Mouse (Mus musculus) G1E (cell line): ENCODE measurements around the gene Hoxa3. TPM values are rescaled to one million over a fixed set of nuclear protein-coding genes. Genes with fewer than 3 reads are reported as not detected.

Experiments
- ATAC-seq: 2 replicates; pipeline ENCODE4 v1.8.0; 2016; ENCODE audit warnings: mild to moderate bottlenecking; ENCODE audit not compliant: insufficient number of reproducible peaks, poor library complexity, low FRiP score, severe bottlenecking; ENCODE audit errors: extremely low read depth
- DNase-seq: peaks from one replicate; pipeline ENCODE4 v3.0.0; 2012; ENCODE audit warnings: low spot score
- H3K27me3 ChIP-seq: 2 replicates; pipeline ENCODE4 v1.6.1; 2012; ENCODE audit warnings: mild to moderate bottlenecking, low read length, inconsistent platforms; ENCODE audit not compliant: insufficient read depth
- H3K36me3 ChIP-seq: replicated peaks from 2 replicates; pipeline ENCODE3; 2012; ENCODE audit warnings: mild to moderate bottlenecking, inconsistent platforms
- H3K4me1 ChIP-seq: 2 replicates; pipeline ENCODE4 v1.6.1; 2012; ENCODE audit warnings: low read depth, low read length, inconsistent platforms, mixed read lengths; ENCODE audit not compliant: insufficient read depth
- H3K4me3 ChIP-seq: 2 replicates; pipeline ENCODE4 v1.5.1; 2012; ENCODE audit warnings: low read depth, mild to moderate bottlenecking, inconsistent platforms, low read length, moderate library complexity, mixed read lengths
- H3K9me3 ChIP-seq: replicated peaks from 2 replicates; pipeline ENCODE4 v1.6.1; 2012; ENCODE audit warnings: inconsistent platforms
- CTCF ChIP-seq: IDR thresholded peaks from 2 replicates; pipeline ENCODE4 v1.5.1; 2012; ENCODE audit warnings: low read depth, low read length, inconsistent platforms, mixed read lengths
- GATA1 ChIP-seq: IDR thresholded peaks from 2 replicates; pipeline ENCODE4 v1.6.1; 2012; ENCODE audit warnings: borderline replicate concordance, low read length, inconsistent platforms, mixed read lengths
- GATA2 ChIP-seq: IDR thresholded peaks from 2 replicates; pipeline ENCODE4 v1.6.1; 2012; ENCODE audit warnings: low read depth, low read length, inconsistent platforms, borderline replicate concordance
- POLR2AphosphoS5 ChIP-seq: IDR thresholded peaks from 2 replicates; pipeline ENCODE4 v1.6.1; 2012; ENCODE audit warnings: low read depth, low read length, inconsistent platforms; ENCODE audit not compliant: insufficient replicate concordance
- TAL1 ChIP-seq: conservative IDR thresholded peaks from 2 replicates; pipeline ENCODE4 v1.6.1; 2012; ENCODE audit warnings: low read depth, low read length, inconsistent platforms, mixed read lengths
- polyA plus RNA-seq: library from polyadenylated mRNA; stranded (reverse); fragments of >175 nt; gene quantifications from 2 replicates; pipeline ENCODE4 v1.2.3, GENCODE M21; 2012
- total RNA-seq, 2 experiments: library from RNA; stranded (forward) in 1 of 2; stranded (reverse) in 1 of 2; fragments of 200-1000 nt in 1 of 2; fragments of >200 nt in 1 of 2; fragmentation: Nextera tagmentation in 1 of 2; gene quantifications; 2 replicates each; pipeline ENCODE4 v1.2.3; 2014 to 2017

Hoxa3 gene
- total and polyA plus RNA-seq, 3 experiments, result 0.16 TPM; not detected in 2

DNA sequence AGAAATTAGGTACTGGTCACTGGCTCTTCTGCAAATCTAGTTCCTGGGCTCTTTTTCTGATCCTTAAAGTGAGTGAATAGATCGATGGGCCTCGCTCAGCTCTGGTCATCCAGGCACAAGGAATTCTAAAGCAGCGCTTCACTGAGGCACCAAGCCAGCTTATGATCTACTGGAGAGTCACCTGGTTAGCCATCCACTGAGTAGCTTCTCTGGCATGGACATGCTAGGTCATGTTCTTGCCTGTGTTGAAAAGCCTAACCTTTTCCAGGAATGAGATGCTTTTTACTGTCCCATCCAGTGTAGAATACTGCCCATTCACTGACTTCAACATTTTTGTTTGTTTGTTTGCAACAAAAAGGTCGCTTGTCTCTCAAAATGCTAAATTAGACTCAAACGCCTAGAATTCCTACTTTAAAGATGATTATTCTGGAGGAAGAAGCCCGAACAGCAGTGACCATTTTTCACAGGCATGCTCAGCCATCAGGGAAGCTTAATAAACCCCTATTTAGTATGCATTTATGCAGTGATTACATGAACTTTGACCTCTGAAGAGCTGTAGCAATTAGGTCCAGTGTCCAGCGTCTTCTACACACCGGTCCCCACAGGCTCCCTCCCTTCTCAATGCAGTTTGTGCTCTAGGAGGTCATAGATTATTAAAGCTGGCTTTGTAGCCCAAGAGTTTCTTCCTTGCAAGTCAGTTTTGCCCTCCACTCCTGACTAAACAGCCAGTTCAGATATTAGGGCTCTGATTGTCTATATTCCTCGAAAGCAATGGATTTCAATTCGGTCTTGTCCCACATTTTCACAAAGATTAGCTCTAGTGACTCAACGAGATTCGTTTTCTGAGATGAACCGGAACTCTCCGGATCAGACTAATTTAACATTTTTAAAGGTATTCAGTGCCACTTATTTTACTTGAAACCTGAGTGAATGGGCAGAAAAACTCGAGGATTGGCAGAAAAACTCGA lies 60.6 kb downstream of the Hoxa3 start:
- H3K4me1 ChIP-seq, result no peaks in the 10 kb centered on the region
- H3K9me3 ChIP-seq, result no peaks in the 10 kb centered on the region
- H3K36me3 ChIP-seq, result no peaks in the 10 kb centered on the region
- H3K4me3 ChIP-seq, result no peak overlapping the region
- no peak for ATAC-seq
- TF ChIP-seq CTCF, result no peak
- TF ChIP-seq GATA1, result no peak
- TF ChIP-seq TAL1, result no peak
- TF ChIP-seq GATA2, result no peak
- no peak for TF ChIP-seq POLR2AphosphoS5
- no peak for DNase-seq
- peaks cover 12% of the 10 kb centered on the region for H3K27me3 ChIP-seq

DNA sequence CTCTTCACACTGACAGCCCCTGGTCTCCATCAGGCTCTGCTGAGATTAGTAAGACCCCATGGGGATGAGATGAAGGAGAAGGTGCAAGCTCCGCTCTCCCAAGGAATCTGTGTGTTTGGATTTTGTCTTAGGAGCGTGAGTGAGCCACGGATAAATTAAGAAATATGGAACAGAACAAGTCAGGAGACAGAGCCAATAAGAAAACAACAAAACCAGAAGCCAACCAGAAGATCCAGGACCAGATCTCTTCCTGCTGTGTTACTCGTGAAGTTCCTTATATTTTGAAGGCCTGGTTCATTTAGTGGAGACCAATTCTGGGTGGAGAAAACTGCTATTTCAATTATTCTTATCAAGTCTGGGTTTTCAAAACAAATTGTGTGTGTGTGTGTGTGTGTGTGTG lies 61.6 kb downstream of the Hoxa3 start:
- no peaks in the 10 kb centered on the region for H3K4me1 ChIP-seq
- TF ChIP-seq POLR2AphosphoS5 (no peak), GATA2 (no peak), CTCF (no peak), GATA1 (no peak), TAL1 (no peak)
- DNase-seq (no peak), ATAC-seq (no peak)
- peaks cover 9% of the 10 kb centered on the region for H3K27me3 ChIP-seq
- H3K36me3 ChIP-seq, result no peaks in the 10 kb centered on the region
- no peaks in the 10 kb centered on the region for H3K9me3 ChIP-seq
- no peak overlapping the region for H3K4me3 ChIP-seq

DNA sequence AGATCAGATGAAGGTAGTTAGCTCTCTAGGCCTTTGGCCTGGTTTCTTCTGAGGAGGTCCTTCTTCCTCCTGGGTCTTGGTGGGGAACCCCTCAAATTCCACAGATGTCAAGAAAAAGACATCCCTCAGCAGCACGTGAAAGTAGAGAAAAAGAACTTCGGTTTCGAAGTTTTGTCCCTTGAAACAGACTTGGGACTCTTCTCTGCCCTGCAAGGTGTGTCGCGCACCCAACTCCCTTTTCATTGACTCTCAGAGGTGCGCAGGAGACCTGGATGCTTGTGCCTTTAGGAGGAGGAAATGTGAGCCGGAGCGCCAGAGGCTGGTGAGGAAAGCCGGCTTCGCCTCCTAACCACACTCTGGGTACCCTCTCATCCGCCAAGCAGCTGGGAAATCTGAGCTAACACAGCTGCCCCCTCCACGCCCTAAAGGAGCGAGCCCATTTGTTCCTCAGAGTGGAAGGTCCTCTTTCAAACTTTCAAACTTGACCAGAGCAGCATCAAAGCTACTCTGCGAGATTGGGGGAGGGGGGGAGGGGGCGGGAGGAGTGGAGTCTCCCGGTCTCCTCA lies 62.7 kb downstream of the Hoxa3 start:
- TF ChIP-seq TAL1 (no peak), GATA2 (no peak), CTCF (no peak), POLR2AphosphoS5 (no peak)
- Histone ChIP-seq H3K9me3 (no peaks in the 10 kb centered on the region), H3K27me3 (peaks cover 9% of the 10 kb centered on the region), H3K4me1 (no peaks in the 10 kb centered on the region), H3K4me3 (no peak overlapping the region), H3K36me3 (no peaks in the 10 kb centered on the region)
- no peak for DNase-seq
- ATAC-seq, result no peak

DNA sequence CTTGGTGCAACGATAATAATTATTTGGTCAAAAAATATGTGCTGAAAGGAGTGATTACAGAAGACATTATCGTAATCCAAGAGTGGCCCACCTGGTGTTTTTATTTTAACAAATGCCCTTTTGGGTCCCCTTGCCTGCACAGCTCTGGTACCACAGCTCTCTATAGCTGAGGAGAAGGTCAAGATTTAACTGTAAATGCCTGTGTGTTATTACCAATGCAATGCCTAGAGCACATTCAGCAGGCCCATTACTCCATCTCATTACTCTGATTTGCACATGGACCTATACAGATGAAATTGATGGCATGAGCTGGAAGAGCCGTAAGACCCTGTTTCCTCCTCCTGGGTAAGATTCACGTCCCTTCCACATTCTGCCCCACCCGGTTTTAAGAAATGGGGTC lies 74.0 kb downstream of the Hoxa3 start:
- Histone ChIP-seq H3K36me3 (no peaks in the 10 kb centered on the region), H3K9me3 (no peaks in the 10 kb centered on the region), H3K27me3 (no peaks in the 10 kb centered on the region), H3K4me3 (no peak overlapping the region), H3K4me1 (no peaks in the 10 kb centered on the region)
- DNase-seq (no peak), ATAC-seq (no peak)
- TF ChIP-seq TAL1 (no peak), POLR2AphosphoS5 (no peak), CTCF (no peak), GATA1 (no peak), GATA2 (no peak)

DNA sequence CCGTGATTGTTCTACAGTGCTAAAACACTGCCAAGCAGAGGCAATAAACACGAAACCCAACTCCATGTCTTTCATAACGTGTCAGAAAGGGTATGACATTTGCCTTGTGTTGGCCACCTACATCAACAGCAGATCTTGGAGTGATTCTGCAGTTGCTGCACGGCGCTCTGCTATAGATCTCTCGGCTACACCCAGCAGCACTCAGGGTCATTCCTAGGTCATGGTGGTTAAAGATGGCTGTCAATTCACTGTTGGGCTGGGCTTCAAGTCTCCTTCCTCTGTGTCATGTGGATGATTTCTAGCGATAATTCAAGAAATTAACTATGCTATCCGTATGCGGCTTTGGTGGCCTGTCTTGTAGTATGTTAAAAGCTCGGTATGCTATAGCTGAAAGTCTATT lies 74.6 kb downstream of the Hoxa3 start:
- no peak for TF ChIP-seq CTCF

DNA sequence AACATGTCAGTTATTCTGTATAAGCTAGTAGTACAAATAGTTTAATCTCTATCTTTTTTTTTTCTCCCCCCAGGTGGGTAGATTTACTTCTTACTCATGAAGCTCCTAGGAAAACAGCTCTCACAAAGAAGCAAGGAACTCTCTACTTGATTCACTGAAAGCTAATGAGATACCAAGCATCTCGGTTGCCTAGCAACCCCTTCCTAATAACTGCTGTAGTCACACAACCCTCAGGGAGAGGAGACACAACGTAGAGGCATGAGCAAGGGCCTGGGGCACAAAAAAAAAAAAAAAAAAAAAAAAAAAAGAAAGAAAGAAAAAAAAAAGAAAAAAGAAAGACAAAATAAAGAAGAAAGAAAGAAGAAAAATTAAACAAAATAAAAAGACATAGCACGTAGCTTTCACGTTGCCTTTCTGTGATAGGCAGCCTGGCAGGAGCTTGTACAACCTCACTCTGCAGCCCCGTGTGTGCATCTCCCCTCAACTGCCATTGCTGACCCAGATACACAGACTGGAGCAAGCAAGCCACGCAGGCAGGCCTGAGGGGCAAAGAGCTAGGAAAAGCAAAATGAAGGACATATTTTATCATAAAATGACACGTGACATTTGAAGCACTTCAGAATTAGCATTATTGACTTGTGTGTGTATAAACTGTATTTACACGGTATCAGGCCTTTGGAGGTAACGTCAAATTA lies 75.1 kb downstream of the Hoxa3 start:
- Histone ChIP-seq H3K27me3 (no peaks in the 10 kb centered on the region), H3K36me3 (no peaks in the 10 kb centered on the region), H3K4me3 (no peak overlapping the region), H3K4me1 (no peaks in the 10 kb centered on the region), H3K9me3 (no peaks in the 10 kb centered on the region)
- DNase-seq (no peak), ATAC-seq (no peak)
- TF ChIP-seq GATA1 (no peak), CTCF (no peak), TAL1 (no peak), POLR2AphosphoS5 (no peak), GATA2 (no peak)

More for the DNA sequence above, 74.6 kb downstream of the Hoxa3 start:
- H3K4me3 ChIP-seq, result no peak overlapping the region
- no peaks in the 10 kb centered on the region for H3K36me3 ChIP-seq
- H3K9me3 ChIP-seq, result no peaks in the 10 kb centered on the region
- H3K27me3 ChIP-seq, result no peaks in the 10 kb centered on the region
- H3K4me1 ChIP-seq, result no peaks in the 10 kb centered on the region
- ATAC-seq (no peak), DNase-seq (no peak)
